Mouse (Mus musculus) olfactory bulb, adult 2 months (tissue): ENCODE results near the gene Prep.

ENCODE experiments used
- CTCF ChIP-seq: fragments of 200-500 bp; IDR thresholded peaks from 2 replicates; pipeline ENCODE4 v1.5.1; 2012; ENCODE audit warnings: low read depth, mild to moderate bottlenecking, low read length, moderate library complexity; ENCODE audit not compliant: insufficient read depth
- POLR2A ChIP-seq: fragments of 200-500 bp; IDR thresholded peaks from 2 replicates; pipeline ENCODE4 v1.6.1; 2012; ENCODE audit warnings: mild to moderate bottlenecking, low read depth, low read length, moderate library complexity; ENCODE audit not compliant: insufficient read depth

- TF ChIP-seq POLR2A (no peak), CTCF (no peak)
Measured at GRCm38 (mm10) chr10:45210201-45210600, 143.2 kb downstream of the Prep start.
